Mouse (Mus musculus) heart, adult 2 months (tissue): ENCODE data around the gene Eid3.

ENCODE experiments used
- CTCF ChIP-seq: fragments of 200-600 bp; IDR thresholded peaks from 2 replicates; pipeline ENCODE4 v1.8.1; 2022; ENCODE audit warnings: antibody characterized with exemption, mild to moderate bottlenecking, moderate library complexity
- POLR2A ChIP-seq: fragments of 200-500 bp; IDR thresholded peaks from 2 replicates; pipeline ENCODE4 v1.6.1; 2011; ENCODE audit warnings: mild to moderate bottlenecking, low read depth, low read length, control low read depth; ENCODE audit not compliant: insufficient read depth

- TF ChIP-seq CTCF (no peak), POLR2A (no peak)
Observed at GRCm38 (mm10) chr10:82892442-82893055, 26.1 kb downstream of the Eid3 start.
